Mouse (Mus musculus) ES-E14 (cell line): ENCODE data around the gene Kdm1b. TPM values are rescaled to one million over a fixed set of nuclear protein-coding genes. Genes with fewer than 3 reads are reported as not detected.

Experiments
- DNase-seq: peaks from one replicate; pipeline ENCODE4 v3.0.0-alpha.2; 2013; ENCODE audit warnings: low read depth, low spot score
- H3K27ac ChIP-seq: 2 replicates; pipeline ENCODE4 v1.5.1; 2012; ENCODE audit warnings: low read depth, mild to moderate bottlenecking, low read length, moderate library complexity, mixed read lengths; ENCODE audit not compliant: poor library complexity, insufficient read depth, severe bottlenecking
- H3K36me3 ChIP-seq: 2 replicates; pipeline ENCODE4 v1.6.1; 2012; ENCODE audit warnings: mild to moderate bottlenecking, low read length, moderate library complexity, mixed read lengths; ENCODE audit not compliant: control insufficient read depth, poor library complexity, insufficient read depth, severe bottlenecking
- H3K4me1 ChIP-seq, 2 experiments: fragments of 150-350 bp in 1 of 2; sonication (generic) in 1 of 2; 2 replicates each; pipeline ENCODE4 v1.6.1; 2012; ENCODE audit warnings: low read length in 2 of 2, mild to moderate bottlenecking in 1 of 2, mixed read lengths in 1 of 2; ENCODE audit not compliant: control insufficient read depth in 2 of 2, insufficient read depth in 2 of 2, poor library complexity in 1 of 2
- H3K4me3 ChIP-seq, 2 experiments: fragments of 150-350 bp in 1 of 2; sonication (generic) in 1 of 2; 2 replicates each; pipeline ENCODE4 v1.5.1; 2012; ENCODE audit warnings: low read length in 2 of 2, low read depth in 1 of 2, mild to moderate bottlenecking in 1 of 2, mixed read lengths in 1 of 2; ENCODE audit not compliant: insufficient read depth in 1 of 2, poor library complexity in 1 of 2, severe bottlenecking in 1 of 2
- H3K9ac ChIP-seq: 2 replicates; pipeline ENCODE4 v1.6.1; 2012; ENCODE audit warnings: low read depth, mild to moderate bottlenecking, low read length, mixed read lengths; ENCODE audit not compliant: poor library complexity, insufficient read depth, severe bottlenecking
- H3K9me3 ChIP-seq: fragments of 150-350 bp; sonication (generic); 2 replicates; pipeline ENCODE4 v1.6.1; 2012; ENCODE audit warnings: low read depth, mild to moderate bottlenecking, low read length; ENCODE audit not compliant: control insufficient read depth, insufficient read depth
- CHD2 ChIP-seq: IDR thresholded peaks from 2 replicates; pipeline ENCODE4 v1.6.1; 2014; ENCODE audit warnings: mild to moderate bottlenecking, low read depth, low read length, inconsistent platforms
- HCFC1 ChIP-seq: IDR thresholded peaks from 2 replicates; pipeline ENCODE4 v1.6.1; 2012; ENCODE audit warnings: low read length, inconsistent platforms, borderline replicate concordance; ENCODE audit not compliant: insufficient read depth
- MAFK ChIP-seq: IDR thresholded peaks from 2 replicates; pipeline ENCODE4 v1.6.1; 2014; ENCODE audit warnings: mild to moderate bottlenecking, low read depth, low read length, inconsistent platforms; ENCODE audit not compliant: insufficient read depth
- ZC3H11A ChIP-seq: IDR thresholded peaks from 2 replicates; pipeline ENCODE4 v1.6.1; 2012; ENCODE audit warnings: low read depth, mild to moderate bottlenecking, inconsistent platforms, low read length, borderline replicate concordance
- ZNF384 ChIP-seq: IDR thresholded peaks from 2 replicates; pipeline ENCODE4 v1.6.1; 2012; ENCODE audit warnings: low read depth, low read length, inconsistent platforms
- in situ Hi-C, 2 experiments: fragments of 600-800 bp; cut with MboI; formaldehyde crosslinking; loops; one replicate each; pipeline ENCODE4 v1.15.1; 2025; ENCODE audit warnings: low sequenced_read_pairs in 2 of 2, inconsistent platforms in 1 of 2; ENCODE audit not compliant: unreplicated experiment in 2 of 2
- total RNA-seq: library from RNA; depleted of rRNA; stranded (reverse); fragments of 300-350 nt; gene quantifications from 2 replicates; pipeline ENCODE4 v1.2.3, GENCODE M21; 2012

Kdm1b gene
- total RNA-seq, 1 experiment, result 9.5 TPM

DNA sequence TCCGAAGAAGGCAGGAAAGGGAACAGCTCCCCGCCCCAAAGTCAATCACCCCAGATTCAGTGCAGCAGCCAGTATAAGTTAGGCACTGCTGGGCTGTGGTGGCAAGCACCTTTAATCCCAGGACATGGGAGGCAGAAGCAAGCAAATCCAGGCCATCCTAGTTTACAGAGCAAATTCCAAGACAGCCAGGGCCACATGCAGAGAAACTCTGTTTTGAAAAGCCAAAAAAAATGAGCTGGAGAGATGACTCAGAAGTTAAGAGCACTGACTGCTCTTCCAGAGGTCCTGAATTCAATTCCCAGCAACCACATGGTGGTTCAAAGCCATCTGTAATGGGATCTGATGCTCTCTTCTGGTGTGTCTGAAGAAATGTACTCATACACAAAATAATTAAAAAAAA, 50.5 kb downstream of the Kdm1b start:
- Histone ChIP-seq H3K4me3 (no peak overlapping the region), H3K27ac (no peak overlapping the region), H3K4me1 (no peaks in the 10 kb centered on the region), H3K36me3 (peaks cover 22% of the 10 kb centered on the region), H3K9ac (no peak overlapping the region), H3K9me3 (no peaks in the 10 kb centered on the region)
- TF ChIP-seq ZC3H11A (no peak), CHD2 (no peak), ZNF384 (no peak), HCFC1 (no peak), MAFK (no peak)
- in situ Hi-C loops, result no loop called here
- DNase-seq, result no peak

DNA sequence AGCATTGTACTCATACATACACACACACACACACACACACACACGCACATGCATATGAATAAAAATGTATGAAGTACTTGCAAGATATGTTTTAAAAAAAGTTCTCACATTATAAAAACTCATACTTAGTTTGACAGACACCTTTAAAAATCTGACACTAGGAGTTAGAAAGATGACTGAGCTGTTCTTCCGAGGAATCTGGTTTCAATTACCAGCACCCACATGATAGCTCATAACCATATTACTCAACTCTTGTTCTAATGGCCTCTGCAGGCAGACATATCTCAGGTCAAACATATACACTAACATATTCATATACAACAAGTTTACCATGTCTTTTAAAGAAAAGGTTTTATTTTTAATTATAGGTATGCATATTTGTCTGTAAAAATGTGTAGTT, 53.3 kb downstream of the Kdm1b start:
- no peak for DNase-seq
- Histone ChIP-seq H3K27ac (no peak overlapping the region), H3K4me3 (no peak overlapping the region), H3K9ac (no peak overlapping the region), H3K9me3 (no peaks in the 10 kb centered on the region), H3K4me1 (no peaks in the 10 kb centered on the region), H3K36me3 (peaks cover 25% of the 10 kb centered on the region)
- no peak for TF ChIP-seq HCFC1
- no peak for TF ChIP-seq MAFK
- TF ChIP-seq ZC3H11A, result no peak
- no peak for TF ChIP-seq CHD2
- TF ChIP-seq ZNF384, result no peak
- in situ Hi-C loops, result no loop called here

DNA sequence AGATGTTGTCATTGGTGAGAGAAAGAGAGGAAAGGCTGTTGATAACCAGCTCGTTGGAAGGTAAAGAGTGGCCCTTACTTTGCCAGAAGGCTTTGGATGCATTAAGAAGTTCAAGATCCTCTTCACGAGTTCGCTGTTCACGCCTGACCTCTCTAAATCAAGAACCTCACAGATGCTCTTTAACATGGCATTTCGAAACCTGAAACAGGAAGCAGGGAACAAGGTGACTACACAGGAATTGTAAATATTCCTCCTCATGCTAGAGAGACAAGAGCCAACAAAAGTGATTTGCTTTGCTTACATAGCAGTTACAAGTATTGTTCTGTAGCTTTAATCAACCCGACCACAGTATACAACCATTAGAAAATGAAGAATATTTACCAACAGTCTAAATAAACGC, 56.0 kb downstream of the Kdm1b start:
- H3K4me3 ChIP-seq, result no peak overlapping the region
- no peak overlapping the region for H3K9ac ChIP-seq
- in situ Hi-C loops, result no loop called here
- TF ChIP-seq ZNF384 (no peak), CHD2 (no peak), ZC3H11A (no peak), HCFC1 (no peak), MAFK (no peak)
- no peaks in the 10 kb centered on the region for H3K9me3 ChIP-seq
- DNase-seq, result no peak
- H3K36me3 ChIP-seq, result peaks cover 25% of the 10 kb centered on the region
- no peak overlapping the region for H3K27ac ChIP-seq
- H3K4me1 ChIP-seq, result peaks cover 3 to 5% of the 10 kb centered on the region in 2 experiments; a peak in 2 of 4 replicates

DNA sequence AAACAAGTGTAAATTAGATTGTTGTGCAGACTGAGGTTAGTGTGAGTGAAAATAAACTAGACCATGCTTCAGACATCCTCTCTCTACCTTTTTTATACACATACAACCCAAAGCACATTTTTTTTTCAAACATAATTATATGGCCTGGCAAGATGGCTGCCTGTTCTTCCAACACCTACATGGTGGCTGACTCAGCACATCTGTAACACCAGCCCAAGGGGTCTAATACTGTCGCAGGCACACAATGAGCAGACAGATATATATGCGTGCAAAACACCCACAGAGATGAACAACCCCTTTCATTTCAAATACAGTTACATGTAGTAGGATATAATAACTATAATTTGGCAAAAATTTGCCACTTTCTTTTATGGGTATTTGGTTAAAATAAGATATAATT, 57.3 kb downstream of the Kdm1b start:
- no peaks in the 10 kb centered on the region for H3K9me3 ChIP-seq
- peaks cover 20% of the 10 kb centered on the region for H3K36me3 ChIP-seq
- in situ Hi-C loops, result no loop called here
- peak; percentile 82 for TF ChIP-seq MAFK
- no peak for TF ChIP-seq ZNF384
- no peak overlapping the region for H3K9ac ChIP-seq
- DNase-seq, result no peak
- peaks cover 4 to 5% of the 10 kb centered on the region in 2 experiments; a peak in 2 of 4 replicates for H3K4me1 ChIP-seq
- H3K27ac ChIP-seq, result no peak overlapping the region
- no peak overlapping the region for H3K4me3 ChIP-seq

DNA sequence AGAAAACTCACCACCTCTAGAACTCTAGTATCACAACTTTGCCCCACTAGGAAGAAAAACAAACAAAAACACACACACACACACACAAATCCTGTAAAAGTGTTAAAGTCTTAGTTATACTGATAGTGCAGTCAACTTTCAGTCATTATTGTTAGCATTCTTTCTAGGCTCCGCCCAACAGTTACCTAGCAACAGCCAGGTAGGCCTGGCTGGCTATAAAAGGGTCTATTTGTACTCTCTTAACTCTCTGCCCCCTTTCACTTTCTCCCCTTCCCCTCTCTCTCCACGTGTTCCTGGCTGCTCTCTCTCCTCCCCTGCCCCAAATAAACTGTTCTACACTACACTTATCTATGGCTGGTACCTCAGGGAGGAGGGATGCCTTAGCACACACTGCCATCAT, 60.8 kb downstream of the Kdm1b start:
- peaks cover 5 to 6% of the 10 kb centered on the region in 2 experiments; a peak in 2 of 4 replicates for H3K4me1 ChIP-seq
- peak overlapping the region; percentile 51; the same call in 1 of the 2 replicates for H3K9ac ChIP-seq
- DNase-seq, result no peak
- H3K4me3 ChIP-seq, result peak overlapping the region; percentile 37 to 88
- in situ Hi-C loops, result no loop called here
- H3K9me3 ChIP-seq, result no peaks in the 10 kb centered on the region
- H3K36me3 ChIP-seq, result peaks cover 10% of the 10 kb centered on the region
- no peak for TF ChIP-seq ZC3H11A
- no peak for TF ChIP-seq CHD2
- no peak for TF ChIP-seq MAFK
- TF ChIP-seq ZNF384, result no peak
- TF ChIP-seq HCFC1, result no peak
- H3K27ac ChIP-seq, result no peak overlapping the region
